8 mouse cellular contexts compared by ENCODE assay signal in the genomic region with DNA sequence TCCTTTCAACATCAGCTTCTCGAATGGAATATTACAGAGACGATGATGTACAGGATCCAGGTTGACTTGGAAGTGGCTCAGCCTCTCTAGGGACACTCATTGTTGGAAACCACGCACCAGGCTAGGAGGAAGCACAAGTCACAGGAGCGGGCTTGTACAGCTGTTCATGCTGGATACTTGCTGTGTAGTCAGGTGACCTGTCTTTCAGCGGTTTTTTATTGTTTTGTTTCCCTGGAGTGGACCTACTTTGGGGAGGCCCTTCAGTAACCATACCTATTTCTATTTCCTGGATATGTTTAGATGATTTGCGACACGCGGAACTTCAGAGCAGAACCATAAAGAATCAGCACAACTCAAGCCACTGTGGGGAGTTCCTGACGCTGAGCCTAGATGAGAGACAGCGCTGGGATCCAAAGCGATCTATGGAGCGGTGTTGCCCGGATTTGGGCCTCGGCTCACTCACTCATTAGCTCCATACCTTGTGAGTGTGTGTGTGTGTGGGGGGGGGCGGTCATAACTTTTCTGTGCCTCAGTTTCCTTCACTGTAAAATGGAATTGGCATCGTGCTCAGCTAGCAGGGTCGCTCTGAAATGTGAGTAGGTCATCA. TPM values are rescaled to one million over a fixed set of nuclear protein-coding genes. Genes with fewer than 3 reads are reported as not detected.
DNase-seq lines count a peak whose midpoint lies in the region; ATAC-seq and TF ChIP-seq lines count a peak whose summit lies in the region.

No protein-coding gene starts in this region.

- peak; percentile 63 for ATAC-seq in erythroblast, adult 5-6 weeks (replicated peaks; ENCODE audit: low FRiP score, poor library complexity, severe bottlenecking)
- ATAC-seq in intestine, postnatal 0 days, result peak; percentile 47
- ATAC-seq in midbrain, embryonic 14.5 days (ENCODE audit: low FRiP score, low TSS enrichment), result peak; percentile 25

- 12% methylated on average over 17 of the region's 17 CpGs for WGBS in intestine, postnatal 0 days
- WGBS in midbrain, embryonic 14.5 days, result 16% methylated on average over 17 of the region's 17 CpGs

- DNase-seq in cerebellum, adult 11-12 months, result peak; percentile 44
- DNase-seq in cerebellum, adult 9-10 months, result no peak
- peak; percentile 59 for DNase-seq in 3T3-L1 (ENCODE audit: low read depth, low spot score)
- DNase-seq in midbrain, embryonic 14.5 days, result peak; percentile 28
- DNase-seq in left cerebral cortex, postnatal 36 days (ENCODE audit: low spot score in 2 of 2), result no peak
- no peak for DNase-seq in thymus, postnatal 0 days (ENCODE audit: low spot score)

- H3K4me2 ChIP-seq in intestine, postnatal 0 days (replicated peaks; ENCODE audit: low read depth), result peak overlapping the region; percentile 78
- peak overlapping the region; percentile 79 for H3K4me2 ChIP-seq in midbrain, embryonic 14.5 days (ENCODE audit: low read length)

- H3K27ac ChIP-seq in intestine, postnatal 0 days (ENCODE audit: low read depth, low read length), result peak overlapping the region; percentile 97
- H3K27ac ChIP-seq in midbrain, embryonic 14.5 days (replicated peaks; ENCODE audit: low read depth, low read length), result no peak overlapping the region; the same call in 1 of the 2 replicates

- peaks cover 14% of the 10 kb centered on the region; the same call in 1 of the 2 replicates for H3K36me3 ChIP-seq in intestine, postnatal 0 days (ENCODE audit: control insufficient read depth, insufficient read depth)
- H3K36me3 ChIP-seq in midbrain, embryonic 14.5 days (ENCODE audit: control insufficient read depth, insufficient read depth, low read length), result no peaks in the 10 kb centered on the region

- H3K4me3 ChIP-seq in intestine, postnatal 0 days (ENCODE audit: low read depth, low read length), result peak overlapping the region; percentile 72
- peak overlapping the region; percentile 61 for H3K4me3 ChIP-seq in midbrain, embryonic 14.5 days (replicated peaks; ENCODE audit: low read depth, low read length)

- intact Hi-C loops in left cerebral cortex, postnatal 36 days (cut with DNase I), result loop anchor here (5.0 kb wide), 1 partner anchor 78 kb away; no protein-coding TSS in a partner anchor

- H3K4me1 ChIP-seq in intestine, postnatal 0 days (replicated peaks; ENCODE audit: control insufficient read depth, insufficient read depth, low read length), result peaks cover 3% of the 10 kb centered on the region
- peaks cover 14% of the 10 kb centered on the region for H3K4me1 ChIP-seq in midbrain, embryonic 14.5 days (ENCODE audit: control insufficient read depth, insufficient read depth, low read length)

- TF ChIP-seq CTCF in intestine, postnatal 0 days (IDR thresholded peaks at IDR 0.05; ENCODE audit: low read depth), result no peak

- 0 out of 2 replicates have a peak, but pooled peaks cover 3% of the 10 kb centered on the region for H3K27me3 ChIP-seq in intestine, postnatal 0 days (replicated peaks; ENCODE audit: control insufficient read depth, insufficient read depth, low read length)
- no peaks in the 10 kb centered on the region for H3K27me3 ChIP-seq in midbrain, embryonic 14.5 days (ENCODE audit: control insufficient read depth, insufficient read depth, low read length)

- H3K9ac ChIP-seq in intestine, postnatal 0 days (ENCODE audit: low read depth, low read length), result peak overlapping the region; percentile 93; the same call in 1 of the 2 replicates
- H3K9ac ChIP-seq in midbrain, embryonic 14.5 days (replicated peaks; ENCODE audit: low read length), result peak overlapping the region; percentile 81

- H3K9me3 ChIP-seq in intestine, postnatal 0 days (ENCODE audit: control insufficient read depth), result no peaks in the 10 kb centered on the region
- H3K9me3 ChIP-seq in midbrain, embryonic 14.5 days (ENCODE audit: control insufficient read depth, low read length), result no peaks in the 10 kb centered on the region

RNA-seq across cellular contexts. Expression of a gene that starts 0.5 kb away (rescaled TPM):
- total RNA-seq in erythroblast, adult 5-6 weeks (2015; ENCODE audit: low replicate concordance), result 3.5 and 6.7 TPM in 2 replicates
- 8.4 and 9.5 TPM in 2 replicates for total RNA-seq in erythroblast, adult 5-6 weeks (2017; ENCODE audit: low replicate concordance)
- 102 and 104 TPM in 2 replicates for polyA plus RNA-seq in intestine, postnatal 0 days (2015; fragmentation: Nextera tagmentation; extraction: Ambion mirVana)
- 11.5 and 17.4 TPM in 2 replicates for polyA plus RNA-seq in midbrain, embryonic 14.5 days (2014; fragmentation: Nextera tagmentation; extraction: Ambion mirVana)
- total RNA-seq in left cerebral cortex, postnatal 36 days (2021), result 10 to 100 TPM; 91.1 to 94.2 TPM
- 23.2 and 23.6 TPM in 2 replicates for polyA plus RNA-seq in thymus, postnatal 0 days (2015; fragmentation: Nextera tagmentation; extraction: Ambion mirVana)

RNA-seq across cellular contexts. Expression of a gene that starts 23.5 kb away (rescaled TPM):
- total RNA-seq in erythroblast, adult 5-6 weeks (2015; ENCODE audit: low replicate concordance), result not detected in 2 replicates
- not detected in 2 replicates for total RNA-seq in erythroblast, adult 5-6 weeks (2017; ENCODE audit: low replicate concordance)
- not detected in 2 replicates for polyA plus RNA-seq in intestine, postnatal 0 days (2015; fragmentation: Nextera tagmentation; extraction: Ambion mirVana)
- 16.4 and 18.4 TPM in 2 replicates for polyA plus RNA-seq in midbrain, embryonic 14.5 days (2014; fragmentation: Nextera tagmentation; extraction: Ambion mirVana)
- 10 to 100 TPM; 14.5 to 18.5 TPM for total RNA-seq in left cerebral cortex, postnatal 36 days (2021)
- polyA plus RNA-seq in thymus, postnatal 0 days (2015; fragmentation: Nextera tagmentation; extraction: Ambion mirVana), result 0.08 TPM in 1 of 2 replicates, not detected in the other

RNA-seq across cellular contexts. Expression of a gene that starts 38.5 kb away (rescaled TPM):
- total RNA-seq in erythroblast, adult 5-6 weeks (2015; ENCODE audit: low replicate concordance), result not detected in 2 replicates
- total RNA-seq in erythroblast, adult 5-6 weeks (2017; ENCODE audit: low replicate concordance), result not detected in 2 replicates
- polyA plus RNA-seq in intestine, postnatal 0 days (2015; fragmentation: Nextera tagmentation; extraction: Ambion mirVana), result 3.2 and 4.5 TPM in 2 replicates
- 0.76 and 0.96 TPM in 2 replicates for polyA plus RNA-seq in midbrain, embryonic 14.5 days (2014; fragmentation: Nextera tagmentation; extraction: Ambion mirVana)
- 1 to 10 TPM in 1 of 2 experiments, under 1 TPM in 1; 0.89 to 1.4 TPM for total RNA-seq in left cerebral cortex, postnatal 36 days (2021)
- polyA plus RNA-seq in thymus, postnatal 0 days (2015; fragmentation: Nextera tagmentation; extraction: Ambion mirVana), result 2.1 TPM in 2 replicates

Comparison
In these comparisons a context has a peak if more than half of its experiments do, and no peak if none do; other contexts are left out.
1. DNase-seq: peak in cerebellum, adult 11-12 months (single experiment), 3T3-L1 (single experiment) and midbrain, embryonic 14.5 days (single experiment); none in cerebellum, adult 9-10 months (single experiment), left cerebral cortex, postnatal 36 days (0 of 2) and thymus, postnatal 0 days (single experiment).
2. RNA of a gene that starts 23.5 kb away (polyA plus RNA-seq): 16.4 to 18.4 TPM in midbrain, embryonic 14.5 days; not detected in intestine, postnatal 0 days and 0.08 TPM in thymus, postnatal 0 days; every median in the first group is over 10 times any median in the second.
3. Peak in every context shown above with its lines, with median percentiles within 50 percentile points of each other: ATAC-seq.